Mouse (Mus musculus) spleen, postnatal 4 days (tissue): ENCODE results near the gene Sp8.

ENCODE experiments used
- DNase-seq, 2 experiments: peaks; one replicate each; pipeline ENCODE4 v3.0.0; 2022; ENCODE audit warnings: low spot score in 2 of 2

Gene Sp8

DNA sequence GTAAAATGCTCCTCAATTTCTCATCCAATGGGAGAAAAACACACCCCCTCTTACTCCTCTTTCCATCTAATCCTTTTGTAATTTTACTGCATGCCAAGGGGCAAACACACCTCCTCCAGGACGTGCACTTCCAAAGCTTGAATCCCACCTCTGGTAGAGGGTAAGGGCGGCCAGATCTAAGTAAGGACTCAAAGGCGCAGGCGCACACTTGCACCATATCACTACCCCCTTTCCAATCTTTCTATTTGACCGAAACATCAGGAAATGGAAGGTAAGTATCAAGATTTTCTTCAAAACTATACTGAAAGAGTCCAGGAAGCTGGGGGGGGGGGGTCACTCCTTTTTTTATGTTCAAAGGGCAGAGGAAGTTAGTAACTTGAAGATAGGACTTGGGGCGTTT is at the start of gene Sp8:
Sp8 (plus strand) TSS at position 109 of the 400 bp plus-strand sequence.
- DNase-seq, result no peak

DNA sequence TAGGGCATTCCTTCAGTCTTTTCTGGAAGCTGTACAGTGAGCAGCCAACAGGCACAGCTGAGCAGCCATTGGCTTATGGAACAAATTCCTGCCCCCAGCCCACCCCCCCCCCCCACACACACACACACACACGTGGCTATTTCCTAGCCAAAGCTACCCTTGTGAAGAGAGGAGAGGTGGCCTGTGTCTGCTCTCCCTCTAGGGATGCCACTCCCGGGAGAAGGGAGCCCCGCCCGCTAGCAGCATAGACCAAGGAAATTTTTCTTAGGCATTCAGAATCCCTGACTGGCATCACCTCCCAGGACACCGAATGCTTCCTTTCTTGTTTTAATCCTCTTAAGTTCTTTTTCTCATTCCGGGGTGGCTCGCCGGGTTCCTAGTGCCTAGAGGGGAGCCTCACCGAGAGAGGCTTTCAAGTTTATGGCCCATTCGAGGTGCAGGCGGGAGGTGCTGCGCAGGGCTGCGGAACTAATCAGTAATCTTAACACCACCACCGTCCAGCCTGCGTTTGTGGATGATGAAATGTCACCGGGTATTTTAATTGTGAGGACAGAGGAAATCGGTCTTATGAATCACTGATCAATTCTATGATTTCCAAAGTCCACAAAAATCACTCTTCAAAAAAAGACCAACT is 34.7 kb upstream of the Sp8 start:
- no peak for DNase-seq

DNA sequence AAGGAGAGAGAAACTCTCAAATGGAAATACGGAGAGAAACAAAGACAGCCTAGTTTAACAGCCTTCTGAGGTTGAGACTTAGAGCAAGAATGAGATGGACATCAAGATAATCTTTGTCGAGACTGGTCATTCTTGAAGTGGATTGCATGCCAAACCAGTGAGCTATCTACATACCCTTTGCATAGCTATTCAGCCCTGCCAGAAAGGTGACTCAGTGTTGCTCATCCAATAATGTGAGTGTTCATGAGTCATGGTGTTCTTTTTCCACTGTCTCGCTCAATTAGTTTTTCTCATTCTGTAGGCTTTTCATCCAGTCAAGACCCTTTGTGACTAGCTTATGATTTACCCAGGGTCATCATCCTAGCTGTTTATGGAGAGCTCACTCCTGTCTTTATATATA is 31.6 kb upstream of the Sp8 start:
- DNase-seq, result no peak

DNA sequence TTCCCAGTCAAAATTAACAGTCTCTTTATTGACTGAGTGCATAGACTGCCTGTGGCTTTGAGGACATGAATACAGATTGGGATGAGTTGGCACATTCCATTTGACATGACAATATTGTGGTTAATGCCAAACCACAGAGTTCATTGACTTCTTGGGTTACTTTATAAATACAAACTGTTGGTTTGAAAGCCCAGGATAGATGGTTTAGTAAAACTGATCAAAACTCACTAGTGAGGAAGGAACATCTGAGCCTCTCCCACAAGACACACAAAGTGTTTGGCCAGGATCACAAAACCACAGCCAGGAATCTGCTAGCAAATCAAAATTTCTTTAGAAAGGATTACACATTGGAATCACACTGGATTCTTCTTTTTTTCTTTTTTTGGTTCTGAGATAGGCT is 30.0 kb upstream of the Sp8 start:
- DNase-seq, result no peak

DNA sequence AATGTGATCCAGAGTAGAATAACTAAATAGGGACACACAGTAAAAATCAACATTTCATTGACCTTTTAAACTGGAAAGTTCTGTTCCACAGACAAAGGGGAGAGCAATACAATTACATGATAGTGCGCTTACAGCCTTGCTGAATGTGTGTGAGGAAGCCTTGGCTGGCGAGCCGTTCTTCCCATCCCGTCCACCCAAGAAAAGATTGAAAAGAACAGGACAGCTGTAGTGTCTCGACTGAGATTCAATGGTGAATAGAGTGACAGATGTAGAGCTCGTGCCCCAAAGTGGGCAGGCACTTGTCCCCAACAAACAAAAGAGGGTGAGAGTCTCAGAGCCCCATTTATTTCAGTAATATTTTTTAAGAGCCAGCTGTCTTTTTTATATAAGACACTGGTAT is 16.2 kb upstream of the Sp8 start:
- DNase-seq, result no peak

DNA sequence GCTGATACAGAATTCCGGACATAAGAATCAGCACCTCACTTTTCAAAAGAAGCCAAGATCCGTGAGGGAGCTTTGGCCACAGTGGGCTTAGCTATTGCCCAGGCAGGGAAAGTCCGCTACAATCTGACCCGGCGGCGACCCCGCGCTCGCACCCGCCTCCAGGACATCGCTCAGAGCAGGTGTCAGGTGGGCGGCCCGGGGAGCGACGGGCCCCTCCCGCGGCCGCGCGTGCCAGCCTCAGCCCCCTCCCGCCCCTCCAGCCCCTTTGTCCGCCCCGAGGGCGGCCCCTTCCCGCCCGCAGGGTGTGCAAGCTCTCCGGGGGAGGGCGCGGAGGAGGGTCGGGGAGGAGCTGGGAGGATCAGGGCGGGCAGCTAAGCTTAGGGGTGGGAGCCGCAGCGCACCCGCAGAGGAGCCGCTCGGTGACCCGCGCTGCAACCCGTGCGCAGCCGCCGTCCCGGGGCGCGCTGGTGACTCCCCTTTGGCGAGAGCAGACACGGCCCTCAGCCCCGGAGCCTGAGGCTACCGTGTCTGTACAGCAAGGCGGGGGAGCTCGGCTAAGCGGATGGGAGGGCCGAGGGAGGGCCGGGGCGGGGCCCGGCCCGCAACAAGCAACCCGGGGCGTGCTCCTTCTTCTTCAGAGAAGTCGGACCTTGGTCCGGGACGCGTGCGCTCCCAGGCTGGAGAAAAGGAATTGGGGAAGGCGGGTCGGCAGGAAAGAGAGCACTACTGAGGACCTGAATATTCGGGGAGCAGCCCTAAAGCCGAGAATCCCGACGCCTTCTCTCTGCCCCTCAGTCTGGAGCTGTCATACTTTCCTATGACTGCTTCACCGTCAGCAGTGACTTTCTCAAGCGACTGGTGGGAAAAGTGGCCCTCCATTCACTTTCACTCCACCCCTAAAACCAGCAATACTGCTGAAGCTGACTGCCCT is 9.5 kb upstream of the Sp8 start:
- DNase-seq, result no peak

DNA sequence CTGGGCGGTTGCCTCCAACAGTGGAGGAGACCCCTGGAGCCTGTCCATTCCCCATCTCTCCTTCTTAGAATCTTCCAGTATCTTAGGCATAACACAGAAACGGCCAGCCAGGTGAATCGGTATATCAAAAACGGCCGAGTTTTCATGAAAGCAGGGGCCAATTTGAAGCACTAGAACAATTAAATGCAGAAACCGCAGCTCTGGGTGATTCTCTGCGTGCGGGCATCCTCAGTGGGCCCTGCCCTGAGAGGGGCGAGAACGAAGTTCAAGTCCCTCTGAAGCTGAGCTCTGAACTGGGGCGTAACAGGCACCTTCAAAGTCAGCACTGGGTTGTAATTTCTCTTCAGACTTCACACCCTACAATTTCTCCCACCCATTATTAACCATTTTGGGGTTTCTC is 8.8 kb upstream of the Sp8 start:
- DNase-seq, result no peak

DNA sequence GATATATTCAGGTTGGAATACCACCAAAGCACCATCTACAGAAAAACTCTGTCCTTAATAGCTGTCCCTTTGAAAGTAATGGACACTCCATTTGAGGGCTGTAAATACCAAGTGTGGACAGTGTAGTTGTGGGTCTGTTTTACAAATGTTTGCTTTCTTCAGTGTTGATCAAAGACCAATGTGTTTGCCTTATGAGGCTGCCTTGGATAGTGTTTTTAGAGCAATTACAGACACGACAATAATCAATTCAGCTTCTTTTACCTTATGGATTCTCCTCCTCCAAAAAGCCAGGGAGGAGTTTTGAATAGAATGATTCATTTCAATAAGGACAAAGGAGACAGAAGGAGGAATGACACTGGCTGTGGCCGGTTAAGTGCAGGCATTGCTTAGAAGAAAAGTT is 7.9 kb upstream of the Sp8 start:
- DNase-seq, result no peak

DNA sequence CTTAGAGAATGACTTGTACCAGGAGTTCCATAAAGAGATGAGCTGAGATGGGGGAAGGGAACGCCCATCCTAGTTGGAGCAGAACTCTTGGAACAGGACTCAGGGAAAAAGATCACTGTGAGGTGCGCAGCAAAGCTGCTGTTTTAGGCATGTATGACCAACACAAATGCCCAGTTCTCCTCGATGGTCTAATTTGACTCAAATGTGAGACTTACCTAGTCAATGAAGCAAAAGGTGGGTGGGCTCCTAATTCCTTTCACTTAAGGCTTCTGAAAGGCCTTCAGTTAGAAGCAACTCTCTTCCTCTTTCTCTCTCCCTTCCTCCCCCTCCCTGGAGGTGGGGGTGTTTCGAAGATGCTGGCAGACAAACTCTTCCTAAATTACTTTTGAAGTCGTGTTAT is 6.7 kb upstream of the Sp8 start:
- DNase-seq, result no peak

DNA sequence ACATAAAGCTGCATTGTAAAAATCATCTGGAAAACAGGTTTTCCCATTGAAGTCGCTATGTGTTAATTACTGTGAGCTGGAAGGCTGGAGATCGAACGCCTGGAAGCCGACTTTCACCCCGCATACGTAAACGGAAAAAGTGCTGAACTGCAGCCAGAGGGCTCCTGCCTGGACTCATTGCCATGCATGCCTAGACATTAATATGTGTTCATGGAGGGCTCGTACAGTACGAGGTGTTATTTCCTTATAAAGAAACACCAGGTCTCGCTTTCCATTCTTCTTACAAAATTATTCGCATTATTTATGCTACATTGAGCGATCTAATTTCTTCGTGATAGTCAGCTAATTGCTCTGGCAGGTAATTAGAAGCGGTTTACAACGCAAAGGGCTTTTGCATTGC is 5.8 kb upstream of the Sp8 start:
- no peak for DNase-seq

DNA sequence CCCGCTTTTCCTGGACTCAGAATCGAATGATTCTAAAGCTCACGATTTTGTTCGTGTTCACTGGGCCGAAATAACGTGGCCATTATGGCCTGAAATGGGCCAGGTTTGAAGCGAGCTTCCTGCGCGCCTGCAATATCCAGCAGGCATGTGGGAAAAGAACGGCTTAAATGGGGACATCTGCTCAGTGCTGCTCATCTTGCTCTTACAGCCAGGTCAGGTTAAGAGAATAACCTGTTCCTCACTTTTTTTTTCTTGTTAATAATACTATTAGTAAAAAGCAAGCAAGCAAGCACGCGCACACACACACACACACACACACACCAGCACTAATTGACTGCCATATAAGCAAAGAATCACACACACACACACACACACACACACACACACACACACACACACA is 5.3 kb upstream of the Sp8 start:
- no peak for DNase-seq

DNA sequence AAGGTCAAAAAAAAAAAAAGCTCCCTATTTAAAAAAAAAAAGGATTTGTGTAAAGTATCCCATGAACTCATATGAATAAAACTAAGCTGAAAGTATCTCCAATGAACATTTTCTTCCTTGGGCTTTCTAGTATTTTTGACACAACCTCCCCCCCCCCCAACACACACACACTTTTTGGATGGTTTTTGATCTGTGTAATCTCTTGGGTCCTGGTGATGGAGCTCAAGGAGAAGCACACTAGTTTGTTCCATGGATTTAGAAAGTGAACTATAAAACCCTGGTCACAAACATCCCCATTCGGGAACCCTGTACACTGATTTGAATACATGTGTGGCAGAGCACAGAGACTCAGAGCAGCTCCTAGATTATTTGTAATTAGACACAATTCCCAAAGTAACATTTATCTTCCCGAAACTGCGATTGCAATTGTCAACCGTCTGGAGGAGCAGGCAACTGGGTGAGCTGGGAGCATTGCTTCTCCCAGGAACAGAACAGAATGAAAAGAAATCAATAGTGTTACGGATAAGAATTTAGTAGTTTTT is 4.7 kb upstream of the Sp8 start:
- no peak for DNase-seq

DNA sequence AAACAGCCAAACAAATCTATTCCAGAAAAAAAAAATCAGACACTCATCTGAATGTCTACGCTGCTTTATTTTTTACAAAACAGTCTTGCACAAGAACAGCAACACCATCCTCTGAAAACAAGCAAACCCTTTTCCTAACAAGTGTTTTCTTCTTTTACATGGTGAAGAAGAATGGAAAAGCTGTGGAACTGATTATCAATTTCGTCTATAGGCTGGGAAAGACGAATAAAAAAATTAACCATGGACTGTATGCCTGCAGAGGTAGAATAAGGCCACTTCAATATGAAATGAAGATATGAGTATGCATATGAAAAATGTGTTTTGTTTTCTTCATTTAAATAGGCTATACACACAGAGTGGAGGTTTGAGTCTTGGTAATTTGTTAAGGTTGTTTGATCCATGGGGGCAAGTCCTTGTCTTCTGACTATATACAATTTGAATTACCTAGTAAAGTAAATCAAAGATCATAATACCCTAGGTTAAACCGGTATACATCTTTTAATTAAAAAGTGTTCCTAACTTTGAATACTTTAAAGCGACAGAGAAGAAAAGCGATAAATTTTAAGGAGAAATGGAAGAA is 4.1 kb upstream of the Sp8 start:
- DNase-seq, result no peak

DNA sequence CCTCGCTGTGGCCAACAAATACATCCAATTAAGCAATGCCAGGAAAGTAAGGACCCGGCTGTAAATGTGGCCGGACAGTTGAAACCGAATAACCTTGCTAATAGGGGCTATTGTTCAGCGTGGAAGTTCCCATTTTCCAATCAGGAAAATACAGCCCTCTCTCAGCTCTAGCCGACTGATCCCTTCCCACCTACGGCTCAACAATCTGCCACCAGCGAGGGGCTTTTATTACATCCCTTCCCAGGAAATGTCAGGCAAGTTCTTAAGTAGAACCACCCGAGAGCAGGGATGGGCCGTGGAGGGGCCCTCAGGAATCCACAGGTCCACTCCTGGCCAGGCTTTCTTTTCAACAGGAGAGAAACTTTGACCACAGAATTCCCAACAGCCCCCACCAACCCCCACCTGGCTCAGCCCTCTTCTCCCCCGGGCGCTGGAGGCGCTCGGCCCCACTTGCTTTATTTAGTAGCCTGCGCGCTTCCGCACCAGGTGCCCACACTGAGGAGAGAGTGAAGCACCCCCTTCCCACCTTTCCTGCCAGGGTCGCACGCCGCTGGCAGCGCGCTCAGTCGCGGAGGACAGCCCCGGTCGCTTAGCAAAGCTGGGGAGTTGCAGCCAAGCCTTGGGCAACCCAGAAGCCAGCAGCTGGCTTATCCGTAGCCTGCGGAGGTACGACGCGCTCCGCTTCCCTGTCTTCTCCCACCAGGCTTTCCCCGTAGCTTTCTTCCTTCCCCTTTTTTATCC is 3.3 kb upstream of the Sp8 start:
- DNase-seq, result no peak

DNA sequence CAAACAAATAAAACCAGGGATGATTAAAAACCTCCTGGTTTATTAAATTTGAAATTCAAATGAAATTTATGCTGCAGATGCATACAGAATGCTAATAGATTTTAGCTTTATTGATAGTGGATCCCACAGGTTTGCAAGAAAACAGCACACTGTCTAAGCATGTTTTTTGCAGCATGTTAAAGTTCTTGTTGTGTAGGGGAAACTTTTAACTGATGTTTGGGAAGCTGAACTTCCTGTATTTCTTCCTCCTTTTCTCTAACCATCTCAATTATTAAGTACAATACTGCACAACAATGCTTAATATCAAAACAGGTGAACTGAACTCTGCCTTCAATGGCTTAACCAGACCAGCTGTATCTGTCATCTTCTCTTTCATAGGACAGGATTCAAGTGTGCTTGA is 2.0 kb upstream of the Sp8 start:
- DNase-seq, result no peak

DNA sequence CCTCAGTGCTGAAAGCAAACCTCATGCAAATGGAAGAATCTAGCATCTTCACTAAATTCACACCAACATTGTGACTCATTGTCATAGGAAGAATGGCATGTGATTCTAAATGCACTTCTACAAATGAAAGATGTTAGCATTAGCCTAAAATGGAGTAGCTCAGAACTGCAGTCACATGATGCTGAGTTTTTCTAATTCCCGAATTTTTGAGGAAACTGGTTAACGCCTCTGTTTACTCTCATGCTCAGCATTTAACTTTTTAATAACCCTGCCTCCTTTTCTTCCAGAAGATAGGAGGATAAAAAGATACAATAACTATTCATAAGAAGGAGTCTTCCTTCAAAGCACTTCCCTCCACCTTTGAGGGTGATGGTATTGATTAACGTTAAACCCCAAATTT is 1.3 kb upstream of the Sp8 start:
- no peak for DNase-seq

DNA sequence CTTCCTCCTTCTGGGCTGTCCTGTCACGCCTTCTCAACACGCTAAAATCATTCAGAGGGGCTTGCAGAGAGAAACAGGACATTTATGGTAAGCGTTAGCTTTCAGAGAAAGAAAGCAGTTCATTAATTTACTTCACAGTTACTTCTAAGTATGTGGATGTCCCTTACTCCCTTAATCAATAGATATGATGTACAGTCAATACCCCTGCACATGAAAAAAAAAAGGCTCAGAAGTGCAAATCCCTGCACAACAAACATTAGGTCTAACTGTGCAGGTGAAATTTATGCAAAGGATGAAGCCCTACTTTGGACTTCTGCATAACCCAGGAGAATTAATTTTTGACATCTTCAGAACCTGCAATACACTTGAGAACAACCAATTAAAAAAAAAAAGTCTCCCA is 778 bp upstream of the Sp8 start:
- no peak for DNase-seq

DNA sequence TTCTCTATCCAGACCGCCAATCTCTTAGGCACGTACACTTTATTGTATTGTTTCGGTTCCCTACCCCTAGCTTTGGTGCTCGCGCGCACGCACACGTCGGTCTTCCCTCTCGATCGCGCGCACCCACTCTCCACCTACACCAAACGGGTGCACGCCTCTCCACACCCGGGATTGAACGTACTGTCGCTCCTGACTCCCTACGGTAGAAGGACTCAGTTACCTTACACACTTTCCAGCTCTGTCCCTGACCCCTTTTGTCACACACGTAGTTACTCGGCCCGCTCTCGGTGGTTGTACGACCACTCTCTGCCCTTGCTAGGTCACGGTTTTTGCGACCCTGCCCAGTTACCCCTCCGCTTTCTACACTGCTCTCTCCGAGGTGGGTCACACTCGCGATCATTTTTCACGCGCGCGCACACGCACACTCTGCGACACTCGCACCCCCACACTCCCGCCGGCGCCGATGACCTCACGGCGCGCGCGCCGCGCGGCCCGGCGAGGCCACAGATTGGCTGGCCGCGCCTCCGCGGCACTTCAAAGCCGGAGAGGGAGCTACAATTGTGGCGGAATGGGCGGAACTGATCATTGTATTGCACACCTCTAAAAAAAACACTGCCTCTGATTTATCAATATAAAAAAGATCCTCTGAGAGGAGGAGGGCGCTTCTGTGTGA is 656 bp downstream of the Sp8 start:
- no peak for DNase-seq

DNA sequence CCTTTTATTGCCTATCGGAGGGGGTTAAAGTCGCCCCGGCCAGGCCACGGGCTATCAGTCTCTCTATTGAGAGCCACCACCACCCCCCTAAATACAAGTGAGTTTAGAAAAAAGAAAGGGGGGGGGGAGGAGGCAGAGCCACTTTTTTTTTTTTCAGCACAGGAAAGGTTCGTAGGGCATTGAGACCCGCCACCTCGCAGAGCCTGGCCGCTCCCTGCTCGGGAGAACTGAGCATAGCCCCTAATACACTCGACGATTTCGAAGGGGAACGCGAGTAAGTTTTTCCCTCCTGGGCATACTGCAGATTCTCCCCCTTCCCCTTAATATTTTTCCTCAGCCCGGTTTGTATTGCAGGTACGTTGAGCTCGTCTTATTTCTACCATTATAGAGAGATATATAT is 1.3 kb downstream of the Sp8 start:
- DNase-seq, result no peak

DNA sequence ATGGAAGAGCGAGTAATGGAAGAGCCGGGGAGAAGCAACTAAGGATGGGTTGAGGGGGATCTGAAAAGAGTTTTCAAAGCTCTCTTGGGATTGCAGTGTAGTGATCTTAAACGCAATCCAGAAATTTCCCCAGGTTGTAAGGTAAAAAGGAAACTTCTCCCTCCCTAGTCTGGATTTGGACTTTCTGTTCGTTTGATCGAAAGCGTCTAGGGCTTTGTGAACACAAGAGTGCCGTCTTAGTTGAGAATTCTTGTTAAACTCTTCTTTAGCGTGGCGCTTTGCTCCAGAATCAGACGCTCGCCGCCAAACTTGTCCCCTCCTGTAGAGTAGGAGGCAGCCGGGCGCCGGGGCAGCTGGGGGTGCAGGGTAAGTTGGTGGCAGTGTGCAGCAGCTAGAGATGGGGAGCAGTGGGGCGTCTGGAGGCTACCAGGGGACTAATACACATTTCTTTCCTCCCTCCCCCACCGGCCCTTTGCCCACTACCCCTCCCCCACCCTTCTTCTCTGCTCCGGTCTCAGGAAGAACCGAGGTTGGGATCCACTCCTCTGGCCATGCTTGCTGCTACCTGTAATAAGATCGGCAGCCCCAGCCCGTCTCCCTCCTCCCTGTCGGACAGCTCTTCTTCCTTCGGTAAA is 1.8 kb downstream of the Sp8 start:
- no peak for DNase-seq
